Comparison of ENCODE assay signal across 8 mouse cellular contexts in the genomic region with DNA sequence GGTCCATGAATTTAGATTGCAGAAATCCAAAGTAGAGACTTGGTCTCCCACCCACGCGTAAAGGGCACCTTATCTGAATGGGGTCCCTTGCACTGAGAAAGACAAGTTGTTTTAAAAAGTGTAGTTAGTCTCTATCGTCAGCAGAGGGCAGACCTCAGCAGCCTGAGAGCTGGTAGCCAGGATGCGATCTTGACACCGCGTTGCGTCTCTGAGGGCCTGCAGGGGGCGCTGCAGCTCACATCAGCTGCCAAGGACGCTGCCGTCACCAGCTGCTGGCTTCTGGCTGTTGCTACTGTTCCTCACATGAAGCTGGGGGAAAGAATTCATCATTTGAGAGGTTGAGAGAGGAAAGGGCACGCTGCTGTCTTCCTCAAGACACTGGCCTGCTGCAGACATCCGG. TPM values are rescaled to one million over a fixed set of nuclear protein-coding genes. Genes with fewer than 3 reads are reported as not detected.
A peak's percentile ranks its signal among the peaks of the same experiment; 100 is the strongest.
DNase-seq lines count a peak whose midpoint lies in the region; ATAC-seq and TF ChIP-seq lines count a peak whose summit lies in the region.

No protein-coding gene starts in this region.

- H3K4me2 ChIP-seq in intestine, embryonic 14.5 days (ENCODE audit: low read length) = peak overlapping the region; percentile 17; the same call in 1 of the 2 replicates

- ATAC-seq in intestine, embryonic 14.5 days (replicated peaks; ENCODE audit: low FRiP score, low TSS enrichment, low read depth) = 0 out of 2 replicates have a peak, but pooled peaks have one; percentile 32

- DNase-seq in adrenal gland, adult 18-20 months (ENCODE audit: low spot score in 2 of 2) = peak; percentile 87
- peak; percentile 80 to 85 for DNase-seq in gastrocnemius, postnatal 36 days
- peak; percentile 90 for DNase-seq in intestine, embryonic 14.5 days (ENCODE audit: low spot score)
- DNase-seq in left cerebral cortex, adult 9 months (ENCODE audit: low spot score in 2 of 2) = peak; percentile 59 to 88
- DNase-seq in mesoderm, embryonic 11.5 days (ENCODE audit: low read depth, low spot score) = peak; percentile 96
- peak; percentile 92 for DNase-seq in right cerebral cortex, postnatal 4 days
- DNase-seq in urinary bladder, postnatal 4 days (ENCODE audit: low spot score in 2 of 2) = peak; percentile 81 to 89

- peak; percentile 99 for TF ChIP-seq CTCF in cortical plate, adult 2 months (IDR thresholded peaks at IDR 0.05; ENCODE audit: extremely low read depth, insufficient read depth, low read length)

- TF ChIP-seq POLR2A in cortical plate, adult 2 months (IDR thresholded peaks at IDR 0.05; ENCODE audit: extremely low read depth, insufficient read depth, low read length) = no peak

- no peaks in the 10 kb centered on the region for H3K36me3 ChIP-seq in intestine, embryonic 14.5 days (ENCODE audit: control insufficient read depth, insufficient read depth, low read length)

- no peak overlapping the region for H3K27ac ChIP-seq in cortical plate, adult 2 months (ENCODE audit: insufficient read depth, low read length)
- no peak overlapping the region for H3K27ac ChIP-seq in intestine, embryonic 14.5 days (ENCODE audit: low read depth)

- H3K9me3 ChIP-seq in intestine, embryonic 14.5 days (ENCODE audit: control insufficient read depth, low read length) = no peaks in the 10 kb centered on the region

- H3K4me1 ChIP-seq in cortical plate, adult 2 months (ENCODE audit: control insufficient read depth, insufficient read depth, low read length) = no peaks in the 10 kb centered on the region
- 0 out of 2 replicates have a peak, but pooled peaks cover 5% of the 10 kb centered on the region for H3K4me1 ChIP-seq in intestine, embryonic 14.5 days (replicated peaks; ENCODE audit: control insufficient read depth, insufficient read depth, low read length)

- H3K9ac ChIP-seq in intestine, embryonic 14.5 days (ENCODE audit: low read length) = no peak overlapping the region

- H3K4me3 ChIP-seq in cortical plate, adult 2 months (ENCODE audit: insufficient read depth, low read length) = no peak overlapping the region
- H3K4me3 ChIP-seq in intestine, embryonic 14.5 days (ENCODE audit: low read depth, low read length) = no peak overlapping the region

- no peaks in the 10 kb centered on the region for H3K27me3 ChIP-seq in intestine, embryonic 14.5 days (replicated peaks; ENCODE audit: control insufficient read depth, insufficient read depth, low read length)

- 8% methylated on average over 12 of the region's 12 CpGs for WGBS in intestine, embryonic 14.5 days

- intact Hi-C loops in gastrocnemius, postnatal 36 days (cut with DNase I) = loop anchor here (2.0 kb wide), 2 partner anchors 412 to 446 kb away; no protein-coding TSS in a partner anchor

RNA-seq across cellular contexts. Expression of a gene that starts 28.9 kb away (rescaled TPM):
- 10 to 100 TPM; 52.0 to 98.8 TPM for total RNA-seq in adrenal gland, adult 18-20 months (2021)
- polyA plus RNA-seq in cortical plate, adult 2 months (2012; rRNA removed) = 136 and 144 TPM in 2 replicates
- 10 to 100 TPM; 38.1 to 47.0 TPM for total RNA-seq in gastrocnemius, postnatal 36 days (2021)
- 57.8 and 64.0 TPM in 2 replicates for polyA plus RNA-seq in intestine, embryonic 14.5 days (2014; fragmentation: Nextera tagmentation; extraction: Ambion mirVana)

RNA-seq across cellular contexts. Expression of a gene that starts 47.7 kb away (rescaled TPM):
- total RNA-seq in adrenal gland, adult 18-20 months (2021) = under 1 TPM in 1 of 2 experiments, not detected in 1; 0.19 TPM
- polyA plus RNA-seq in cortical plate, adult 2 months (2012; rRNA removed) = 0.06 TPM in 1 of 2 replicates, not detected in the other
- under 1 TPM; 0.10 TPM for total RNA-seq in gastrocnemius, postnatal 36 days (2021)
- polyA plus RNA-seq in intestine, embryonic 14.5 days (2014; fragmentation: Nextera tagmentation; extraction: Ambion mirVana) = not detected in 2 replicates
